Mouse (Mus musculus): ENCODE results near the gene Slco2b1.

GRCm38 (mm10) chr7:99702201-99702600 is 8.9 kb downstream of the Slco2b1 start:
- TF ChIP-seq POLR2A (IDR thresholded peaks at IDR 0.05; ENCODE audit: low read depth, low read length) (no peak), CTCF (IDR thresholded peaks at IDR 0.05; ENCODE audit: borderline replicate concordance, insufficient read depth, low read length) (no peak)
